Mouse (Mus musculus): ENCODE measurements at regions not wholly inside any gene's neighbourhood (a gene's known extent, or its start where the extent isn't known, plus 50 kb on each side); places are given as distances from the start of the nearest gene placed in this dataset.

DNA sequence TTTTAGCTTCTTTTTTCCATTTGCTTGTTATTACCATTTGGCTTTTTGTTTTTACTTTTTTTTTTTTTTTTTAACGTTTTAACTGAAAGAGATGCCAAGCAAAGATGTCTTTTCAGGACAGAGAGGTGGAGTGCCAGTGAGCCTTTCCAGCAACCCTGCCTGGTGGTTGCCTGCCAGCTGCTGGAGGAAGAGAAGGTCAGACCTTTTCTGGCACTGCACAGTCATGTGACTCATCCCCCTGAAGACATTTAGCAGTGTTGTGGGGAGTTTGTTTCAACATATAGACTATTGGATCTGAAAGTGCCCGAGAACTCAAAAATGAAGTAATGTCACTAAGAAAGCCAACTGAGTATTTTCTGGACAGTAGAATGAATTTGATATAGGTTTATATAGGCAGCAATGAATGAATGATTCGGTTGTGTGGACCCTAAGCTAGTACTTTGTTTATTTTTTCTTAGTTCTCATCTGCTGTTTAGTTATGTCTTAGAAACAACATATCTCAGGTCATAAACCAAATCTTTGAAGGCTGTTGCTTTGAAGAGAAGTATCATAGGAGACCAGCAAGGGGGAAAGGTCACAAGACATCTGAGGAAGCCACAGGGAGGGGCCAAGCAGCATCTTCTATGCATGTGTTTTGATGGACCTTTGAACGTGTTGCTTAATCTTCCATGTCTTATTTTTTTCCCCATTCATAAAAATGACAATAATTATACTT, 604.2 kb downstream of the Ptprc start:
- WGBS = 55% methylated on average over 4 of the region's 4 CpGs
- no peak overlapping the region for H3K4me3 ChIP-seq
- no peaks in the 10 kb centered on the region for H3K79me2 ChIP-seq (replicated peaks; ENCODE audit: control insufficient read depth, insufficient read depth, low read length)
- intact Hi-C loops (cut with DNase I) = no loop called here
- H3K9ac ChIP-seq (ENCODE audit: low read depth, low read length) = no peak overlapping the region
- TF ChIP-seq POLR2A (IDR thresholded peaks at IDR 0.05; ENCODE audit: insufficient read depth, low read depth, low read length) = no peak
- no peak for TF ChIP-seq CTCF (IDR thresholded peaks at IDR 0.05)
- 0 out of 2 replicates have a peak, but pooled peaks have one; percentile 21 for TF ChIP-seq EP300 (IDR thresholded peaks at IDR 0.05; ENCODE audit: insufficient read depth, low read depth, low read length)
- H3K4me1 ChIP-seq (ENCODE audit: control insufficient read depth, insufficient read depth, low read length) = no peaks in the 10 kb centered on the region
- H3K27me3 ChIP-seq (ENCODE audit: control insufficient read depth, insufficient read depth, low read length) = no peaks in the 10 kb centered on the region
- H3K27ac ChIP-seq = no peak overlapping the region
- peak; percentile 26 to 59 for DNase-seq
- H3K36me3 ChIP-seq (ENCODE audit: control insufficient read depth, insufficient read depth, low read length) = no peaks in the 10 kb centered on the region; the same call in 1 of the 2 replicates

DNA sequence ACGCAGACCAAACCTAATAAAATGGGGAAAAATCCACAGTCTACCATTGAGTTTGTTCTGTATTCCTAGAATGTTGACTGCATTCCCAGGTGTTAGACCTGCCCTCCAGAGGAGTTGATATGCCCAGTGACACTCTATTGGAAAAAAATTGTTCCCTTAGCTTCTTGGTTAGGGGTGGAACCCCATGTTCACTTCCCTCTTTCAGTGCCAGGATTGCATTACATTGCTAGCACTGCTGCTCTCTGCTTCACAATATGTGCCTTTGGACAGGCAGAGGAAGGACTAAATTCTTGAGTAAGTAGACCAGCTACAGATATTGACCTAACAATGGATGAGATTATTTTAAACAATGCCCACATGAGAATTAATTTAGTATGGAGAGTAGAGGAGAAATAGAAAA, 607.3 kb upstream of the Nr5a2 start:
- Histone ChIP-seq H3K27ac (no peak overlapping the region), H3K4me3 (no peak overlapping the region), H3K36me3 (ENCODE audit: control insufficient read depth, insufficient read depth, low read length) (no peaks in the 10 kb centered on the region; the same call in 1 of the 2 replicates), H3K79me2 (replicated peaks; ENCODE audit: control insufficient read depth, insufficient read depth, low read length) (no peaks in the 10 kb centered on the region), H3K27me3 (ENCODE audit: control insufficient read depth, insufficient read depth, low read length) (no peaks in the 10 kb centered on the region), H3K4me1 (ENCODE audit: control insufficient read depth, insufficient read depth, low read length) (no peaks in the 10 kb centered on the region), H3K9ac (ENCODE audit: low read depth, low read length) (no peak overlapping the region)
- intact Hi-C loops (cut with DNase I) = no loop called here
- WGBS = 98% methylated on average over 1 of the region's 1 CpGs
- TF ChIP-seq EP300 (IDR thresholded peaks at IDR 0.05; ENCODE audit: insufficient read depth, low read depth, low read length) (no peak), POLR2A (IDR thresholded peaks at IDR 0.05; ENCODE audit: insufficient read depth, low read depth, low read length) (no peak), CTCF (IDR thresholded peaks at IDR 0.05) (no peak)
- no peak for DNase-seq

DNA sequence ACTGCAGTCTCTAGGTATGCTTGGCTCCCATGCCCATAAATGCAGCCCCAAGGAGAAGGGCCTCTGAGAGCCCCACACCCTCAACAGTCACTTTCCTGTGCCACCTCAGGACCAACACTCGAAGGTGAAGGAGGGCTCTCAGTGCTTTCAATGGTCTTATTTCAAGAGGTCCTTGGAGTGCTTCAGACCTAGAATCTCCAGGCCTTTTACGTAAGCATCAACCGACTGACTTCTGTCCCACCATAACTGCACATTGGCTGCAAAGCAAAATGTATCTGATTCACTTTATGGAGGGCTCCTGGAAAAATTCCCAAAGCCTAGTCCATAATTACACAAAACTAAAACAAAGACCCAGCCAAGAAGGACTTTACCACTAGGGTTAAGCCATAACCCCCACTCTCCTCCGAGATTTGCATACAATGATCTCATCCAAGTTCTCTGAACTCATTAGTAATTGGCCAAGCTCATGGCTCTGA, 605.4 kb upstream of the Nr5a2 start:
- Histone ChIP-seq H3K36me3 (ENCODE audit: control insufficient read depth, insufficient read depth, low read length) (no peaks in the 10 kb centered on the region), H3K9ac (ENCODE audit: low read depth, low read length) (no peak overlapping the region), H3K27me3 (ENCODE audit: control insufficient read depth, insufficient read depth, low read length) (no peaks in the 10 kb centered on the region), H3K4me3 (no peak overlapping the region), H3K27ac (no peak overlapping the region), H3K4me1 (ENCODE audit: control insufficient read depth, insufficient read depth, low read length) (peaks cover under 1% of the 10 kb centered on the region), H3K79me2 (replicated peaks; ENCODE audit: control insufficient read depth, insufficient read depth, low read length) (no peaks in the 10 kb centered on the region)
- intact Hi-C loops (cut with DNase I) = no loop called here
- DNase-seq = no peak
- no peak for TF ChIP-seq POLR2A (IDR thresholded peaks at IDR 0.05; ENCODE audit: insufficient read depth, low read depth, low read length)
- TF ChIP-seq EP300 (IDR thresholded peaks at IDR 0.05; ENCODE audit: insufficient read depth, low read depth, low read length) = no peak
- TF ChIP-seq CTCF (IDR thresholded peaks at IDR 0.05) = no peak
- 72% methylated on average over 4 of the region's 4 CpGs for WGBS

DNA sequence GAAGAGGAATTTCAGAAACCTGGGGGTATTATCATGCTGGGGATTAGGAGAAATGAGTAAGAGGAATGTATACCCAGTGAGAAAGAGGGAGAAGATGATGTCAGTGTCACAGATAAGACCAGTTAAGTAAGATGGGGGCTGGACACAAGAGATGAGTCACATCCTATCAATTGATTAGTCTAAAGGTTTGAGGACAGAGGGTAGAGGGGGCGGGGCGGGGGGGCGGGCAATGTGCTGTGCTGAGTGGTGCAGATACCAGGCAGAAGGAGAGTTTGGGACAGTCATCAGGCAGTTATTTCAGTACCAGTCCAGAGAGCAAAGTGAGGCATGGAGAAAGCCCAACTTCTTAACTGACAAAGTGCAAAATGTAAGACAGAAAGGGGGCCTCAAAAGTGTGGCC, 601.4 kb upstream of the Nr5a2 start:
- no peak for TF ChIP-seq POLR2A (IDR thresholded peaks at IDR 0.05; ENCODE audit: insufficient read depth, low read depth, low read length)
- no peak for TF ChIP-seq EP300 (IDR thresholded peaks at IDR 0.05; ENCODE audit: insufficient read depth, low read depth, low read length)
- TF ChIP-seq CTCF (IDR thresholded peaks at IDR 0.05) = no peak
- no peak for DNase-seq
- H3K36me3 ChIP-seq (ENCODE audit: control insufficient read depth, insufficient read depth, low read length) = no peaks in the 10 kb centered on the region
- peaks cover 4% of the 10 kb centered on the region for H3K4me1 ChIP-seq (ENCODE audit: control insufficient read depth, insufficient read depth, low read length)
- H3K4me3 ChIP-seq = no peak overlapping the region
- no peak overlapping the region; the same call in 1 of the 2 replicates for H3K27ac ChIP-seq
- no peaks in the 10 kb centered on the region for H3K27me3 ChIP-seq (ENCODE audit: control insufficient read depth, insufficient read depth, low read length)
- no peak overlapping the region for H3K9ac ChIP-seq (ENCODE audit: low read depth, low read length)
- intact Hi-C loops (cut with DNase I) = no loop called here
- no peaks in the 10 kb centered on the region for H3K79me2 ChIP-seq (replicated peaks; ENCODE audit: control insufficient read depth, insufficient read depth, low read length)
- WGBS = 71% methylated on average over 3 of the region's 3 CpGs

DNA sequence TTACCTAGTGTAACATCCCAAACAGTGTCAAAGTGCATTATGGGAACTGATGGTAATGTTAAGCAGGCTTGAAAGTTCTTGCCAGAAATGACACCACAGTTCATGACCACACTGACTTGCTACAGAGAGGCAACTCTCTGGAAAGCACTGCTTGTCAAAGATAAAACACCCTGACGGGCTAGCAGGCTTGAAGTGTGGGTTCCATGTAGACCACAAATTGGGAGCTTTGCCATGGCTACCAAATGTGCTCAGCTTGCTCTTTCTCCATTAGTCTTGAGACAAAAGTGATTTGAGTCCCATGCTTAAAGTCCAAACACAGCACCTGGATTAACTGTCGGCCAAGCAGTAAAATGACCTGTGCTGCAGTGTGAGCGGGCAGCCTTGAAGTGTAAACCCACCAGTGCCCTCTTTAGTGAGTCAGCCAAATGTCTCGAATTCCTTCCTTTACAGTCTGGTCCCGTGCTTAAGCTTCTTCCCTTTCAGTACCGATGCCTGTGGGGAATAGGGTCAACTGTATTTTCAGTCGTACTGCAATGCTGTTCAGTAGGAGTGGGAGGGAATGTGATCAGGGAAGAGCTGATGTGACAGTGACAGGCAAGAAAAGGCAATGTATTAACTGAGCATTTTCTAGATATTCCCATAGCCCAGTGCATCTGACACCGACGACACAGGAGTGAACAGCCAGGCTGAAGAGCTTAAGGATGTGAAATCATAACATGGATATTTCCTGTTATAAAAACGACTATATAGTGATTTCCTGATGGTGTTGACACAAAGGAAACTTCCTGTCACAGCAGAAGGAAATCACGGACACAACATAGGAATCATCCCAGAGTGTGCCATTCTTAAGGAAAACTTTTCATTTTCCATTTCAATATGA, 600.4 kb upstream of the Nr5a2 start:
- H3K27ac ChIP-seq = peak overlapping the region; percentile 20; the same call in 1 of the 2 replicates
- H3K4me1 ChIP-seq (ENCODE audit: control insufficient read depth, insufficient read depth, low read length) = peaks cover 4% of the 10 kb centered on the region
- intact Hi-C loops (cut with DNase I) = no loop called here
- no peak for TF ChIP-seq CTCF (IDR thresholded peaks at IDR 0.05)
- no peak for TF ChIP-seq EP300 (IDR thresholded peaks at IDR 0.05; ENCODE audit: insufficient read depth, low read depth, low read length)
- no peak for TF ChIP-seq POLR2A (IDR thresholded peaks at IDR 0.05; ENCODE audit: insufficient read depth, low read depth, low read length)
- no peaks in the 10 kb centered on the region for H3K27me3 ChIP-seq (ENCODE audit: control insufficient read depth, insufficient read depth, low read length)
- H3K4me3 ChIP-seq = no peak overlapping the region
- H3K9ac ChIP-seq (ENCODE audit: low read depth, low read length) = no peak overlapping the region
- no peaks in the 10 kb centered on the region for H3K79me2 ChIP-seq (replicated peaks; ENCODE audit: control insufficient read depth, insufficient read depth, low read length)
- no peaks in the 10 kb centered on the region for H3K36me3 ChIP-seq (ENCODE audit: control insufficient read depth, insufficient read depth, low read length)
- no peak for DNase-seq
- 30% methylated on average over 11 of the region's 11 CpGs for WGBS
